Mouse (Mus musculus): Measurements from ENCODE around the gene D2hgdh.
"Not testable (repeated sequence)": the region's sequence is repeated elsewhere in the genome, so short reads cannot be mapped to it uniquely, and the experiment has no call there.

D2hgdh gene

DNA sequence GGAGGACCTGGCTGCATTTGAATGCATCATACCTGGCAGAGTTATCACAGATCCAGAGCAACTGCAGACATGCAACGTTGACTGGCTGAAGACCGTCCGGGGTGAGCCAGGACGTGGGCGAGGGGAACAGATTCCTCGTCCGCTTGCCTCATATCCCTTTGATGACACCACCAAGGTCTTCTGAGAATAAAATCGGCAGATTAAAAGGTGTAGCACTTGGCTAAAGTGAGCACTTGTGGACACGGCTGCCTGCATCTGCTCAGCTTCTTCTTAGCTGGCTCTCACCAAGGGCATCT lies 1.8 kb downstream of the D2hgdh start:
- DNase-seq (ENCODE audit: low spot score): no peak

DNA sequence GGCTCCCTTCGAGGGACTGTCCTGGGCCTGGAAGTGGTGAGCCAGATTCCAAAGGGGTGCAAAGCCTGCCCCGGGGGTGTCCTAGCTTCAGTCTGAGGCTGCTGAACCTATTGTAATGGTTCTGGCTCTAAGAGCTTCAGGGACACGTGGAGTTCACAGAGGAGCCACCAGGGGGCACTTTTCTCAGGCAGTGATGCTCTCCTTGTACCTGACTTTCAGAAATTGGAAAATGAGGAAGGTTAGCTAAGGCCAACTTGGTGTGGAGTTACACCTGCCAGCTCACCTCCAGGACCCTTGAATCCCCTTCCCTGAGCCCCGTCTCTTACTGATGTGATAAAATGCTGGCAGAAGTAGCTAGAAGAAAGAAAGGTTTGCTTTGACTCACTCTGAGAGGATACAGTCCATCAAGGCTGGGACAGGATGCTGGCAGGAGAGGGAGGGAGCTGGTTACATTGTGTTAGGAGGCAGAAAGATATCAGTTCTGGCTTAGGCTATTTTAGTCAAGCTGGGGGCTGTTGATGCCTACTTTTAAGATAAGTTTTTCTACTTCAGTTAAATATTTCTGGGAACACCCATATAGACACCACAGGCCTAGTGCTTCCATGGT lies 8.1 kb downstream of the D2hgdh start:
- DNase-seq (ENCODE audit: low spot score): not testable (repeated sequence)

DNA sequence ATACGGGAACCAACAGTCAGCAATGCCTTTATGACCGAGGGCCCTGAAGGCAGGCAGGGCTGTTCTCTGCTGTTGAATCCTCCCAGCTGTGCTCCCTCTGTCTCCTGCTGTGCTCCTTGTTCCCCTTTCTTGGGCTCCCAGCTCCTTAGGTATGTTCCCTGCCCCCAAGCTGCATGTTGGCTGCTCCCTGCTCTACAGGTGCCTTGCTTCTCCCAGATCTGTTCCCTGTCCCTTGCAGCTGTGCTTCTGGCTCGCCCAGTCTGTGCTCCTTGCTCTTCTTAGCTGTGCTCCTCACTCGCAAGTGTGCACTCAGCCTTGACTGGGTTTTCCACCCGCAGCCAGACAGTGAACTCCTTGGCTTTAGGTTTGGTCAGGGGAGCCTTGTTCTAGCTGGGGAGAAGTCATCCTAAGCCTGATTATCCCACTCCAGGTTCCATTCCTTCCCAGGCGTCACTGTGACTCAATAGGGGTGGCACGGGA lies 10.0 kb downstream of the D2hgdh start:
- DNase-seq (ENCODE audit: low spot score): no peak

DNA sequence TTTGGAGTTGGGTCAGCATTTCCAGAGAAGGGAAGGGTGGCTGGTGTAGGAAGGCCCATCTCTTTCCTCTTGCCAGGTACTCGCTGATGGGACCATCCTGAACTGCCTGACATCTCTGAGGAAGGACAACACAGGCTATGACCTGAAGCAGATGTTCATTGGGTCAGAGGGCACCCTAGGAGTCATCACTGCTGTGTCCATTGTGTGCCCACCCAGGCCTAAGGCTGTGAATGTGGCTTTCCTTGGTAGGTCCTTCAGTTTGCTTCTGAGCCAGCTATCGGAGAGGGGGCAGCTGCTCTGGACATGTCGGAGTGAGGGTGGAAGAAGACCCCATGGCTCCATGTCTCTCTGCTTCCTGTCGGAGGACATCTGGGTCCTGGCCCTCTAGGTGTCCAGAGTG lies 10.5 kb downstream of the D2hgdh start:
- no peak for DNase-seq (ENCODE audit: low spot score)

DNA sequence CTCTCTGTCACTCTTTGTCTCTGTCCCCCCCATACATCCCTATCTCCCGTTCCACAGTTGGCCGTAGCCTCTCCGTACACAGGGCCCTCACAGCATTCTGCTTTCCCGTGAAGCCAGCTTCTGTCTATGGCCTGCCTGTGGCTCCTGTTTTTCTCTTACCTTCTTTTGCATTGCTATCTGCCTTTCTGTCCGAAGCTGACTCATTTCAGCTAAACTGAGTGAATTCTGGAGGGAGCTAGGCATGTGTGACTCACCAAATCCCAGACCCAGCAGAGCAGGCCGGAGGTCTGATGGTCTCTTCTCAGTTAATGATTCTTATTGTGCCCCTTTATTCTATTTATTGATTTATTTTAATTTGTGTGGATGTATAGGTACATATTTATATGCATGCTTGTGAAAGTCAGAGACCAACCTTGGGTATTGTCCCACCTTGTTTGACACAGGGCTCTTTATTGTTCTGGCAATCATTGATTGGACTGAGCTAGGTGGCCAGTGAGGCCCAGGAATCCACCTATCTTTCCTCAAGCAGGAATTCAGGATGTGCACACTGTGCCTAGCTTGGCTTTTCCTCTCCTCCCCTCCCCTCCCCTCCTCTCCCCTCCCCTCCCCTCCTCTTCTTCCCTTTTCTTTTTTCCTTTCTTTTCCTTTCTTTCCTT lies 11.3 kb downstream of the D2hgdh start:
- no peak for DNase-seq (ENCODE audit: low spot score)

DNA sequence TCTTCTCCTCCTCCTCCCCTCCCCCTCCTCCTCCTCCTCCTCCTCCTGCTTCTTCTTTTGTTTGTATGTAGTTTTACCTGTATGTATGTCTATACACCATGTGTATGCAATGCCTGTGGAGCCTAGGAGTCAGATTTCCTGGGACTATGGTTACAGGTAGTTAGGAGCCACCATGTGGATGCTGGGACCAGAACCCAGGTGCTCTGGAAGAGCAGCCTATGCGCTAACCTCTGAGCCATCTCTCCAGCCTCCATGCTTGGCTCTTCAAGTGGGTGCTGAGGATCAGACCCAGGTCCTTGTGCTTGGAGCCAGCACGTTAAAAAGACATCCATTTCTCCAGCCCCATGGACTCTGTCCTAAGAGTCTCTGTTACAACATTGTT lies 11.8 kb downstream of the D2hgdh start:
- DNase-seq (ENCODE audit: low spot score): no peak

DNA sequence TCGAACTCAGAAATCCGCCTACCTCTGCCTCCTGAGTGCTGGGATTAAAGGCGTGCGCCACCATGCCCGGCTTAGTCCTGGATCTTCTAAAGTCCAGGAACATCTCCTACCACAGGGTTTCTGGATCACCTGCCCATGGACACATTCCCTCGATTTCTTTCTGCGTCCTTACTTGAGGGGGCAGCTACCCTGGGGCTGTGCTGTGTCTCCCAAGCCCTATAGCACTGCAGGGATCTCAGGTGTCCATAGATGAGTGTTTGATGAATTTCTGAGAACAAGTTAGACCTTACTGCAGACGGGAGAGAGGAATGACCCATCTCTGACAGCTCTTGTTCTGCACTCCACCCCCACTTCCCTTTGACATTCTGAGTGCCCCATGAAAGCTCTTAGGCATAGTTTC lies 12.6 kb downstream of the D2hgdh start:
- no peak for DNase-seq (ENCODE audit: low spot score)

DNA sequence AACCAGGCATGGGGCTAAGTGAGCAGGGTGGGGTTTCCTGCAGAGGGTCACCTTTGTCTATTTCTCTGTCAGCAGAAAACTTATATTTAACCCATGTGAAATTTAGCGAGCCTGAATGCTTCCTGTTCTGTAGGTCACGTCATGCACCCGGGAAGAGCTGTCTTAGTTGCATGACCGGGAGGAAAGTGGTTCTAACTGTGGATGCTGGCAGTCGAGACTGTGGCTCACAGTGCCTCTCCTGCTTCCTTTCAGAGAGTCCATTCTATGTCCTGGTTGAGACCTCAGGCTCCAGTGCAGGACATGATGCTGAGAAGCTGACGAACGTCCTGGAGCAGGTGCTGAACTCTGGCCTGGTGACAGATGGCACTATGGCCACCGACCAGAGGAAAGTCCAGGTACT lies 13.9 kb downstream of the D2hgdh start:
- not testable (repeated sequence) for DNase-seq (ENCODE audit: low spot score)

DNA sequence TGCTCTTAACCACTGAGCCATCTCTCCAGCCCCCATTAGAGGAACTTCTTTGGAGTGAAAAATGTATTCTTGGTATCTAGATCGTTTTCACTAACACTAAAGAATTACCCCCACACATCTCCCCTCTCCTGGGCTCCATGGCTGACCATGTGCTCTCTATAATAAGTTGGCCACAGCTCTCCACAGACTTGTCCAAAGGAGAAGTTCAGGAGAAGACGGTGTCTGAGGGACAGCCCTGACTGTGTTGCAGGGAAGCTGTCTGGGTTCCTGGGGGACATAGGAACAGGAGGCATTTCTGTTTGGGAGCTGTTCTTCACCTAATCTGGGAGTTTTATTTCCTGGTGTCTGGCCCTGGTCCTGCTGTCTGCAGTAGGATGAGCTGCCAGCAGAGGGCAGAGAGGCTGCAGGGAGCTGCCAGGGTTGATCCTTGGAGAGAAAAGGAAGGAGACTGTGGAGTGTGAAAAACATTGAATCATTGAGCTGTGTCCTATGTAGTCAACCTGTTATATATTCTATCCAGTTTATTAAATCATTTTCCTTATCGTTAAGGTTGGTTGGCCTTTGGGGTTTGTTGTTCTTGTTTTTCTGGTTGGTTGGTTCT lies 21.2 kb downstream of the D2hgdh start:
- not testable (repeated sequence) for DNase-seq (ENCODE audit: low spot score)

DNA sequence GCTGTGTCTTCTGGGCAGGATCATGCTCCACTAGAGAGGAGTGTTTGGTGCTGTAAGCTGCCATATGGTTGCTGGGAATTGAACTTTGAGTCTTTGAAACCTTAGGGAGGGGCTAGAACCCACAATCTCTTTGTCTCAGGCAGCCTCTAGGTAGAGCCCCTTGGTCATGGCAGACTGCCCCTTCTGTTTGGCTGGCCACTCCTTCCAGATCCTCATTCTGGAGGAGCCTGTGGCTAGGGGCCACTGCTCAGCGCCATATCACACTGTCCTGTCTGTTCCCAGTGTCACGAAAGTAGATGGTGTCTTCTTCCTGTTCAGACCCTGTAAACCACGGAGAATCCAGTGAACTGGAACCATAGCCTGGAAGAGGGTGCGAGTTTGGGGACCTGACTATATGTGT lies 31.1 kb downstream of the D2hgdh start:
- not testable (repeated sequence) for DNase-seq (ENCODE audit: low spot score)

DNA sequence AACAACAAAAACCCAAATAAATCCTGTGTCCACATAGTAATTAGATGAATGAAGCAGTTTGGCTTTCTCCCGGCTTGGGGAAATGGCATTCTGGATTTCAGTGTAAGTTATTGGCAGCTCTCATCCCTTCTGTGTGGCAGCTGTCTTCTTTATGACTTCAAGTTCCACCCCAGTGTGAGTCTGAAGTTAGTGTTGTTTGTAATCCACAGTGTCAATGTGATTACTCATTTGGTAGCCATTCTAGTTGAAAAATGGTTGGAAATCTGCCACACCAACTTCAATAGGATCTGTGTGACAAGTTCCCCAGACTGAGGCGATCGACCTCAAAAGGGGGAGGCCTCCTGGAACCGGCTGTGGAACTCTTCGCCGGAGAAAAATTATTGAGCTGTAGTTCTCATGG lies 32.7 kb downstream of the D2hgdh start:
- no peak for DNase-seq (ENCODE audit: low spot score)

DNA sequence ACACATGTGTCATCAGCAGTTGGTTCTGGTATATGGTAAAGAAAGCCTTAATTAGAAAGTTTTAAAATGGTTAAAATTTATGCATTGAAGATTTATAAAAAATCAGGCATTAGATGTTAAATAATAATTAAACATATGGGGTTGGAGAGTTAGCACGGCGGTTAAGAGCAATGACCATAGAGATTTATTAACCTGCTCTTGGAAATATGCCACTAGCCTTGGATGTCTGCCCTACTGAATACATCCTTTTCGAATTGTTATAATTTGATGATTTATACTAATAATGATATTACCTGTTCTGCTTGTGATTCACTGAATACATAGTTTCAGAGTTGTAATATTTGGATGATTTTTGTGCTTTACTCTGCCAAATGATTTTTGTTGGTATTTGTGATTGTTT lies 33.3 kb downstream of the D2hgdh start:
- DNase-seq (ENCODE audit: low spot score): no peak

DNA sequence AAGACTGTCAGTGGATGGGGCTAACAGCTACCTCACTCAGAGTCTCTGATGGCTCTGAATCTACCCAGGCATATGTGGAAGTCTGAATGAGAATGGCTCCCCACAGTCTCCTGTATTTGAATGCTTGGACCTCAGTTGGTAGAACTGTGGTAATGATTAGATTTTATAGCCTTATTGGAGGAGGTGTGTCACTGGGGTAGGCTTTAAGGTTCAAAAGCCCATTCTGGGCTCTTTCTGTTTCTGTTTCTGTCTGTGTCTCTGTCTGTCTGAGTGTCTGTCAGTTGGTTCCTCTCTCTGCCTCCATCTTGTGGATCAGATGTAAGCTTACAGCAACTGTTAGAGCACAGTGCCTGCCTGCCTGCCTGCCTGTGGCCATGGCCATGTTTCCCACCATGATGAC lies 34.9 kb downstream of the D2hgdh start:
- no peak for DNase-seq (ENCODE audit: low spot score)

DNA sequence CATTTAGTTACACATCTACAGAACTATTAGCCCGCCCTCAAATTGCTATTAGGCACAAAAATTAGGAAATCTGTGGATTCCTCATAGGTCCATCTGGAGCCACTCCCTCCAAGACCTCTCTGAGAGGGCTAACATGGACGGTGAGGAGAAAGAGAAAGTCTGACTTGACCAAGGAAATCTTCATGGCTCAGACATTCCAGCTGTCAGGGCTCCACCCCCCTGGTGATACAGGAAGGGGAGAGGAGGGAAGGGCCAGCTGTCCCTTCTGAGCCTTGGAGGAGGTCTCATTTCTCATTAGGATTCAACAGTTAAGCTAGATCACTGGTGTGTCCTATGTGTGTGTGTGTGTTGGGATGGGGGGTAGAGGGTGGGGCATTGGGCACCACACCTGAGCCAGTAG lies 36.3 kb downstream of the D2hgdh start, which contains the start of gene Gal3st2:
Gal3st2 (plus strand) TSS at position 259 of the 400 bp plus-strand sequence.
- DNase-seq (ENCODE audit: low spot score): not testable (repeated sequence)

DNA sequence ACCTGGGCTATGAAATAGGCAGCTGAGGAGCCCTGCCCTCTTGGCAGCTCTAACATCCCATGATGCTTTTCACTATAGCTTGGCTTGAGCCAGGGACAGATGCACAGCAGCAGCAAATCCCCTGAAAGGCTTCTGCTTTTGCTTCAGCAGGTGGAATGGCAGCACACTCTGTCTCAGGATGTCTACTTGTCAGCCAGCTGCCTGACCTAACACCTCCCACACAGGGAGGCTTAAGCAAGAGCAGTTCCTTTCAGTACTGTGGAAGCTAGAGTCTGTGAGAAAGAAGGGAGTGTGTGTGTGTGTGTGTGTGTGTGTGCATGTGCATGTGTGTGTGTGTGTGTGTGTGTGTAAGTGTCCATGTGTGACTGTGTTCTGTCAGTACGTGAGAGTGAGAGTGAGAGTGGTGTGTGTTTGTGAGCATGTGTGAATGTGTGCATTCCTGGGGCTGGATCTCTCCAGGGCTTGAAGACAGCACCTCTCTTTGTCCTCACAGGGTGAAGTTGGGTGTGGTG lies 46.9 kb downstream of the D2hgdh start:
- DNase-seq (ENCODE audit: low spot score): not testable (repeated sequence)

DNA sequence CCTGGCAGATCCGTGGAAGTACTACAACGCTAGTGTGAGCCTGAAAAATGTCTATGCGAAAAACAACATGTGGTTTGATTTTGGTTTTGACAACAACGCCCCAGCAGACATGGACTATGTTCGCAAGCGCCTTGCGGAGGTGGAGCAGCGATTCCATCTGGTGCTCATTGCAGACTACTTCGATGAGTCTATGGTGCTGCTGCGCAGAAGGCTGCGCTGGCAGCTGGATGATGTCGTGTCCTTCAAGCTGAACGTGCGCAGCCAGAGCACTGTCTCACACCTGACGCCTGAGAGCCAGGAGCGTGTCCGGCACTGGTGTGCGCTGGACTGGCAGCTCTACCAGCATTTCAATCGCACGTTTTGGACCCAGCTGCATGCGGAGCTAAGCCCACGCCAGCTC lies 49.7 kb downstream of the D2hgdh start:
- DNase-seq (ENCODE audit: low spot score): not testable (repeated sequence)

DNA sequence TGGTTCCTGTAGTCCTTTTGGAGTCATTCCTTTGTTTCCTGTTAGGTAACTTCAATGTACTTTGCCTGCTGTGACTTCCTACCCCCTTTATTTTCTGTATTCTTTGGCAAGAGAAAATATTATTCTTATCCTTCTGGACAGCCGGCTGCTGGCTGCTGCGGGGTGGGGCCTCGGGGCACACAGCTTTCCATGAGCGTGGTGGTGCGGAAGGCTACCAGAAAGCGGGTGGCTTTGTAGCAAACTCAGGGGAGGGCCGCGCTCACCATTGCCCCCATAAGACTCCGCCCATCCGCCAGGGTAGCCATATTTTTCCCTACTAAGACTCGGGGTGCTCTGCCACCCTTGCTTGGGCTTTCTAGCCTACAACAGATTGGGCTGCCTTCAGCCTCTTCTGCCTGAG lies 57.1 kb downstream of the D2hgdh start:
- DNase-seq (ENCODE audit: low spot score): not testable (repeated sequence)

DNA sequence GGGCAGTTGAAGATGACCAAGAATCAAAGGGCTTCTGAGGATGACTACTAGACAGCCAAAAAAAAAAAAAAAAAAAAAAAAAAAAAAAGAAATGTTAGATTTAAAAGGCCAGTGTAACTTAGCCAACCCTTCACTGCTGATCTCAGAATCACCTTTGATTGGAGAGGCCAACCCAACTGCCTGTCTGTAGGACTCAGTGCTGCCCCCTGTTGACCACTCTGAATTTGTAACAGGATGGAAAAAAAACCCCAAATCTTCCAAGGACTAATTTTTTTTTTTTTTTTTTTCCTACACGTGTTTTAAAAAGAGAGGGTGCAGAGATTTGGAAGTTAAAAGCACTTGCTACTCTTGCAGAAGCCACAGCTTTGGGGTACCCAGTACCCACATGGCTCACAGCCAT lies 66.2 kb downstream of the D2hgdh start:
- DNase-seq (ENCODE audit: low spot score): not testable (repeated sequence)

DNA sequence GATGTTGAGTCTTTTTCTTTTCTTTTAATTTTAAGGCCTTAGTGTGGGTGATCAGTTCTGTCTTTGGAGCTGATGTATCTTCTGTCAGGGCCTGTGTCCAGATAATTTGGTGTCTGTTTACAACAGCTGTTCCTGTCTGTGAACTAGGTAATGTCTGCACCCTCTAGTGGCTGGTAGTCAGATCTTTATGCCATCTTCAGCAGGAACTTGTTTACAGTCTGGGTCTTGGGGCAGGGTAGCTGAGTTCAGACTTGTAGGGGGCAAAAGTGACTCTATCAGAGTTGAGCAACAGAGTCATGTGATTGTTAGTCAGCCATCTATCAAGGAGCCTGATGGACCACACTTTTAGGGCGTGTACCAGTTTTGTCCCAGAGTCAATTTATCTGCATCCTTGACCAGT lies 72.7 kb downstream of the D2hgdh start:
- not testable (repeated sequence) for DNase-seq (ENCODE audit: low spot score)

DNA sequence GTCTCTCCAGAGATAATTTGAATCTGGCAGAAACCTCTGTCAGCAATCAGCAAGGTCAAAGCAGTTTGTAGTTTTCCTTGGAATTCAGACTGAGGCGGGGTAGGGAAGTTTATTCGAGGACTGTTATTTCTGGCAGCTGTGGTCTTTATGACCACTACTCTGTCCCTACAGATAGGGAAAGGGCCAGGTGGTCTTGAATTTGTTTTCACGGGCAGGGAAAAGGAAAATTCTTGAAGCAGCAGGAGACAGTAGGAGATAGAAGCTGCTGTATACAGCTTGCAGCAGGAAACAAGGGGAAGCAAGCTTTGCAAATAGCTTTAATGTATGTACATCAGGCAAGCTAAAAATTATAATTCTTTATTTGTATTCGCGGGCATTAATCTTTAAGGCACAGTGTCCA lies 76.6 kb downstream of the D2hgdh start:
- DNase-seq (ENCODE audit: low spot score): not testable (repeated sequence)

Measured in left cerebral cortex, adult 11 months (tissue).